Mouse (Mus musculus) retina, embryonic 14.5 days (tissue): ENCODE data around the gene Fam184b.
A peak's percentile ranks its signal among the peaks of the same experiment; 100 is the strongest.
"Not testable (repeated sequence)": the region's sequence is repeated elsewhere in the genome, so short reads cannot be mapped to it uniquely, and the experiment has no call there.

Source experiments
- DNase-seq: peaks from one replicate; pipeline ENCODE4 v3.0.0-alpha.2; 2015; ENCODE audit warnings: low spot score

Fam184b gene

GRCm38 (mm10) chr5:45638806-45639714 lies at the start of gene Fam184b:
TSS of gene Fam184b (minus strand) at chr5:45639614.
- DNase-seq: peak; percentile 73

GRCm38 (mm10) chr5:45689152-45689551 lies 49.7 kb upstream of the Fam184b start:
- DNase-seq: no peak

- DNase-seq: no peak
Measured at GRCm38 (mm10) chr5:45686223-45686622, 46.8 kb upstream of the Fam184b start.

GRCm38 (mm10) chr5:45685243-45685642 lies 45.8 kb upstream of the Fam184b start:
- no peak for DNase-seq

GRCm38 (mm10) chr5:45683388-45683787 lies 44.0 kb upstream of the Fam184b start:
- no peak for DNase-seq

GRCm38 (mm10) chr5:45679955-45680354 lies 40.5 kb upstream of the Fam184b start:
- no peak for DNase-seq

GRCm38 (mm10) chr5:45677639-45678038 lies 38.2 kb upstream of the Fam184b start:
- no peak for DNase-seq

GRCm38 (mm10) chr5:45675032-45675431 lies 35.6 kb upstream of the Fam184b start:
- DNase-seq: no peak

GRCm38 (mm10) chr5:45670894-45671494 lies 31.6 kb upstream of the Fam184b start:
- DNase-seq: no peak

GRCm38 (mm10) chr5:45670280-45670670 lies 30.9 kb upstream of the Fam184b start:
- no peak for DNase-seq

GRCm38 (mm10) chr5:45669598-45670279 lies 30.3 kb upstream of the Fam184b start, which contains the start of gene Ncapg:
TSS of gene Ncapg (plus strand) at chr5:45669919.
- peak; percentile 100 for DNase-seq

- DNase-seq: no peak
Measured at GRCm38 (mm10) chr5:45669234-45669597, 29.8 kb upstream of the Fam184b start.

GRCm38 (mm10) chr5:45668831-45669230 lies 29.4 kb upstream of the Fam184b start:
- DNase-seq: peak; percentile 37

GRCm38 (mm10) chr5:45668324-45668723 lies 28.9 kb upstream of the Fam184b start:
- DNase-seq: peak; percentile 88

- not testable (repeated sequence) for DNase-seq
Measured at GRCm38 (mm10) chr5:45658406-45658805, 19.0 kb upstream of the Fam184b start.

- DNase-seq: no peak
Measured at GRCm38 (mm10) chr5:45651026-45651703, 11.8 kb upstream of the Fam184b start.

- peak; percentile 47 for DNase-seq
Measured at GRCm38 (mm10) chr5:45639715-45640092, 290 bp upstream of the Fam184b start.

- peak; percentile 13 for DNase-seq
Measured at GRCm38 (mm10) chr5:45638378-45638777, 1.0 kb downstream of the Fam184b start.

- DNase-seq: no peak
Measured at GRCm38 (mm10) chr5:45629470-45629869, 9.9 kb downstream of the Fam184b start.

GRCm38 (mm10) chr5:45627771-45628170 lies 11.6 kb downstream of the Fam184b start:
- peak; percentile 82 for DNase-seq

- DNase-seq: no peak
Measured at GRCm38 (mm10) chr5:45621511-45621910, 17.9 kb downstream of the Fam184b start.

GRCm38 (mm10) chr5:45599056-45599455 lies 40.4 kb downstream of the Fam184b start:
- peak; percentile 6 for DNase-seq
